Mouse (Mus musculus): ENCODE measurements around the gene Smad3. TPM values are rescaled to one million over a fixed set of nuclear protein-coding genes. Genes with fewer than 3 reads are reported as not detected.
A peak's percentile ranks its signal among the peaks of the same experiment; 100 is the strongest.

The Smad3 gene
- polyA plus RNA-seq, 1 experiment, result 6.3 TPM

DNA sequence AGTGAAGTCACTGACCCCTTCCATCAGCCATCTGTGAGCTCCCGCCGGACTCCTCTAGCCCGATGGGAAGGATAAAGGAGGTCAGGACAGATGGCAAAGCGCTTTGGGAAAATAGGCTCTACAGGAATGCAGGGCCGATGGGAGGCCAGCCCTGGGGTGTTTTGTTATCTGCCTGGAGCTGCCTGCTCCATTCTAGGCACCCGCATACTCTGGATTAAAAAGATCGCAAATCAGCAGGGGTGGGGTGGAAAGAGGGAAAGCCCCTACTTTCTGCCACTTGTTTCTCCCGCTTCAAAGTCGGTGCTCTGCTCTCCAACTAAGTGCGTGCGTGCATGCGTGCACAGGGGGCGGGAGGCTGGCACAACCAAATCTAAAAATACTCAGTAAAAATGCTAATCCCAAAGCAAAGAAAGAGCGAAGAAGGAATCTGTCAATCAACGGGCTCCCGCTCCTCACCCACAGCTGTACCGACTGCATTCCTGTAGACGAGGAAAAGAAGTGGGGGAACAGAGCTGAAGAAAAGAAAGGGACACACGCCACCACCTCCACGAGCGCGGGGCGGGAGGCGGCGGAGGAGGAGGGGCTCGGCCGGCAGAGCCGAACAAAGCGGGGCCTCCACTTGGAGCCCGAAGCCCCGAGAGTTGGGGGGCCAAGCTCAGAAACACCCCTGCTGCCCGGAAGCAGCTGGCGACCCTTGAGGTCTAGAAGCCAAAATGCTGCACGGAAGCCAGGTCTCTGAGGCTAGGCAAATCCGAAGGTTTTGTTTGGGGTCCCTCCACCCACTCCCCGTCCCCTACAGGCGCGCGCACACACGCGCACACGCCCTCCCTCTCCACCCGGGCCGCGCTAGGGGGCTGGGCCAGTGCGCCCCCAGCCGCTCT, 973 bp downstream of the Smad3 start:
- peaks cover 13% of the 10 kb centered on the region for H3K79me3 ChIP-seq (ENCODE audit: low read depth)
- H3K27me3 ChIP-seq (ENCODE audit: control insufficient read depth, insufficient read depth, insufficient read length), result no peaks in the 10 kb centered on the region
- H3ac ChIP-seq (ENCODE audit: control insufficient read depth, insufficient read length, low read depth), result peak overlapping the region; percentile 96
- H3K4me3 ChIP-seq (ENCODE audit: insufficient read depth, poor library complexity, severe bottlenecking), result peak overlapping the region; percentile 59
- TF ChIP-seq FOSL1 (IDR thresholded peaks at IDR 0.05; ENCODE audit: insufficient read depth, low read length, poor library complexity, severe bottlenecking) (no peak), CEBPB (IDR thresholded peaks at IDR 0.05; ENCODE audit: low read depth) (no peak), MYOG (IDR thresholded peaks at IDR 0.05; ENCODE audit: control insufficient read depth, extremely low read depth, insufficient read length) (no peak)
- H3K79me2 ChIP-seq (ENCODE audit: control insufficient read depth, insufficient read depth), result peaks cover 54% of the 10 kb centered on the region
- H3K36me3 ChIP-seq (ENCODE audit: control insufficient read depth, insufficient read depth), result no peaks in the 10 kb centered on the region

DNA sequence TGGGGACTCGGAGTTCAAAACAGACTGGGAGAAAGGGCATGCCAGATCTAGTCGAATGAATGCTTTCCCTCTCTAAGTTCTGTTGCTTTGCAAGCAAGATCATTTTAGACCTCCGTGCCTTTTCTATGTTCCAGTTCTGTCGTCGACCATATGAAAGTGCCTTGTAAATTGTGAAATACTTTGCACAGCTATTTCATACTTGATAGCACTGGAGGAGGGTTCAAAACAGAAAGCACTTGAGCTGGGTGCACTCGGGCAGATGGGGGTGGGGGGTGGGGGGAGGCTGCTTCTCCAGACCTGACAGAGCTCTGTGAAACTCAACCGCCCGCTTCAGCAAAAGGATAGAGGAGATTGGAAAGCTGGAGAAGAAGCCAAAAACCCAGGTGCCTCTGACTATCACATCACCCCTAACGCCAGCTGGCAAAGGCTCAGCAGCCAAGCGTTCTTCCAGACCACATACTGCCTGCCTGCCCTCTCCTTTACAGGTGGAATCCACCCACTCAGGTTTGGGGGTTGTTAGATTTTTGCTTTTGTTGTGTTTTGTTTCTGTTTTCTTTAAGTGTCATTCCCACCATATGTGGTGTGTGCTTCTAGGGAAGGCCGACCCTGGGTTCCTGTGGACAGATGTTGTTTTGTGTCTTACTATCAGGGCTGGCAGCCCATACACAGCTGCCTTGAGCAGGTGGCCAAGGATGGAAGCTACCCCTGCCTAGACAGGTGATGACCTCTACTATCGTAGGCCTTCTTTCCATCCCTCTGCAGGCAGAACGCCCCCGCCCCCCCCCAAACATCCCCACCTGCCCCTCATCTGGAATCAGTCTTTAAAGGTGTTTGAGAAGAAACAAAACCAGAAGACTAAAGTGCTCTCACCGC, 1.9 kb downstream of the Smad3 start:
- H3K27me3 ChIP-seq (ENCODE audit: control insufficient read depth, insufficient read depth, insufficient read length), result no peaks in the 10 kb centered on the region
- peaks cover 60% of the 10 kb centered on the region for H3K79me2 ChIP-seq (ENCODE audit: control insufficient read depth, insufficient read depth)
- H3K79me3 ChIP-seq (ENCODE audit: low read depth), result peaks cover 13% of the 10 kb centered on the region
- TF ChIP-seq CEBPB (IDR thresholded peaks at IDR 0.05; ENCODE audit: low read depth) (no peak), CTCF (IDR thresholded peaks at IDR 0.05; ENCODE audit: control insufficient read depth, insufficient read depth, insufficient read length) (no peak), MYOD1 (IDR thresholded peaks at IDR 0.05; ENCODE audit: control insufficient read depth, insufficient read length, low read depth) (no peak), MAX (IDR thresholded peaks at IDR 0.05) (no peak), FOSL1 (IDR thresholded peaks at IDR 0.05; ENCODE audit: insufficient read depth, low read length, poor library complexity, severe bottlenecking) (no peak), MYOG (IDR thresholded peaks at IDR 0.05; ENCODE audit: control insufficient read depth, extremely low read depth, insufficient read length) (no peak), USF1 (IDR thresholded peaks at IDR 0.05; ENCODE audit: low read depth) (no peak)
- H3K36me3 ChIP-seq (ENCODE audit: control insufficient read depth, insufficient read depth), result no peaks in the 10 kb centered on the region
- no peak overlapping the region for H3ac ChIP-seq (ENCODE audit: control insufficient read depth, insufficient read length, low read depth)
- peak overlapping the region; percentile 59 for H3K4me3 ChIP-seq (ENCODE audit: insufficient read depth, poor library complexity, severe bottlenecking)

DNA sequence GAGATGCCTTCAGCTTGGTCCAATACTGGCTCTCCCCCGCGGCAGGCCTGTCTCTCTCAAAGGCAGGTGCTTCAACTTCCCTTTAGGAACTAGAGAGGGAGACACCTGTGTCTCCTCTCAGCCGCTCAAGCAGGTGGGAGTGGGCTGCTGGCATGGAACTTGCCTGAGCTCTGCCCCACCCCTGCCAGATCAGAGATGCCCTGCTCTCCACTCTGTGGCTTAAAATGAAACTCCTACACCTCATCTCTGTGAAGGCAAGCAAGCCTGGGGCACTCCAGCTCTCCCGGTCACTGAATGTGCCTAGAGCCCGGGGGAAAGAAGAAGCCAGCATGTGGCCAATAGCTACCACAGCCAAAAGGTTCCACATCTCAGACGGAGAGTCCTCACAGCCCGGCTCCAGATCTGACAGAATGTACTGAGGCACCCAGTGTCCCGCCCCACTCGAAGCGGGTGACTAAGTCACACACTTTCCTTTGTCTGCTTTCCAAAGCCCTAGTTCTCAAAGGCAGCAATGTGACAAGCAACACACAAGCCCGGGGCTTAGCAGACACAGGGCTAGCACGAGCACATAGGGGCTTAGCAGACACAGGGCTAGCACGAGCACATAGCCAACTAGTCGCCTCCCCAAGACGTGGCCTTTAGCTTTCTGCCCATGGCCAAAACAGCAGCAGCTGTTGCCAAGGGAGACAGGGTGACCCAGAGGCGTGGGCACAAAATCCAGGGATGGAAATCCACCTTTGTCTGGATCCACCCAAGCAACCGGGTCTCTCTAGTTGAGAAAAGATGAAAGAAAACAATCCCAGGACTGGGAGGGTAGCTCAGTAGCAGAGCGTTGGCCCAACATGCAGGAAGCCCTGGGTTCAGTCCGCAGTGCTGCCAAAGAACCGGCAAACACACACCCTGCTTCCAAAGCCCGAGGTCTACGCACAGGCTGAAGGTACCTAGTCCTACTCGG, 3.0 kb downstream of the Smad3 start:
- Histone ChIP-seq H3K36me3 (ENCODE audit: control insufficient read depth, insufficient read depth) (no peaks in the 10 kb centered on the region), H3ac (ENCODE audit: control insufficient read depth, insufficient read length, low read depth) (no peak overlapping the region), H3K79me3 (ENCODE audit: low read depth) (peaks cover 13% of the 10 kb centered on the region), H3K79me2 (ENCODE audit: control insufficient read depth, insufficient read depth) (peaks cover 60% of the 10 kb centered on the region), H3K27me3 (ENCODE audit: control insufficient read depth, insufficient read depth, insufficient read length) (no peaks in the 10 kb centered on the region), H3K4me3 (ENCODE audit: insufficient read depth, poor library complexity, severe bottlenecking) (no peak overlapping the region)
- TF ChIP-seq MAX (IDR thresholded peaks at IDR 0.05), result no peak
- no peak for TF ChIP-seq MYOG (IDR thresholded peaks at IDR 0.05; ENCODE audit: control insufficient read depth, extremely low read depth, insufficient read length)
- no peak for TF ChIP-seq CTCF (IDR thresholded peaks at IDR 0.05; ENCODE audit: control insufficient read depth, insufficient read depth, insufficient read length)
- no peak for TF ChIP-seq FOSL1 (IDR thresholded peaks at IDR 0.05; ENCODE audit: insufficient read depth, low read length, poor library complexity, severe bottlenecking)
- no peak for TF ChIP-seq CEBPB (IDR thresholded peaks at IDR 0.05; ENCODE audit: low read depth)
- no peak for TF ChIP-seq MYOD1 (IDR thresholded peaks at IDR 0.05; ENCODE audit: control insufficient read depth, insufficient read length, low read depth)
- TF ChIP-seq USF1 (IDR thresholded peaks at IDR 0.05; ENCODE audit: low read depth), result no peak

DNA sequence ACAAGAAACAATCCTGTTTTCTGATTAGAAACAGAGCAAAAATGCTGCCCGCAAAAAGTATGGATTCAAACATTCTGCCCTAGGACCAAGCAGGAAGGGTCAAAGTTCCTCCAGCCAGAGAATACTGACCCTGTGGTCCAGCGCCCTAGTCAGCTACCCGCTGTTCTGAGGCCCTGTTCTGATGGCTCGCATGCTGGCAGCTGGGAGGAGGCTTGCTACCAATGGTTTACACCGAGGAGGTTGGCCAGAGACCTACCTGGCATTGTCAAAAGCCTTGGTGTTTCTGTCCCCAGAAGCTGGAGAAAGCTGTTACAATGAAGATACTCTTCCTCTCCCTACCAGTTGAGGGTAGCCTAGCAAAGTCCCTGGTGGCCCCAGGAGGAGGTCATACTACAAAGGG, 3.8 kb downstream of the Smad3 start:
- no peak overlapping the region for H3ac ChIP-seq (ENCODE audit: control insufficient read depth, insufficient read length, low read depth)
- H3K79me3 ChIP-seq (ENCODE audit: low read depth), result peaks cover 13% of the 10 kb centered on the region
- H3K4me3 ChIP-seq (ENCODE audit: insufficient read depth, poor library complexity, severe bottlenecking), result no peak overlapping the region
- peaks cover 60% of the 10 kb centered on the region for H3K79me2 ChIP-seq (ENCODE audit: control insufficient read depth, insufficient read depth)
- H3K27me3 ChIP-seq (ENCODE audit: control insufficient read depth, insufficient read depth, insufficient read length), result no peaks in the 10 kb centered on the region
- H3K36me3 ChIP-seq (ENCODE audit: control insufficient read depth, insufficient read depth), result no peaks in the 10 kb centered on the region
- TF ChIP-seq MYOD1 (IDR thresholded peaks at IDR 0.05; ENCODE audit: control insufficient read depth, insufficient read length, low read depth) (no peak), MAX (IDR thresholded peaks at IDR 0.05) (no peak), CTCF (IDR thresholded peaks at IDR 0.05; ENCODE audit: control insufficient read depth, insufficient read depth, insufficient read length) (no peak), CEBPB (IDR thresholded peaks at IDR 0.05; ENCODE audit: low read depth) (no peak), USF1 (IDR thresholded peaks at IDR 0.05; ENCODE audit: low read depth) (no peak), FOSL1 (IDR thresholded peaks at IDR 0.05; ENCODE audit: insufficient read depth, low read length, poor library complexity, severe bottlenecking) (no peak), MYOG (IDR thresholded peaks at IDR 0.05; ENCODE audit: control insufficient read depth, extremely low read depth, insufficient read length) (no peak)

DNA sequence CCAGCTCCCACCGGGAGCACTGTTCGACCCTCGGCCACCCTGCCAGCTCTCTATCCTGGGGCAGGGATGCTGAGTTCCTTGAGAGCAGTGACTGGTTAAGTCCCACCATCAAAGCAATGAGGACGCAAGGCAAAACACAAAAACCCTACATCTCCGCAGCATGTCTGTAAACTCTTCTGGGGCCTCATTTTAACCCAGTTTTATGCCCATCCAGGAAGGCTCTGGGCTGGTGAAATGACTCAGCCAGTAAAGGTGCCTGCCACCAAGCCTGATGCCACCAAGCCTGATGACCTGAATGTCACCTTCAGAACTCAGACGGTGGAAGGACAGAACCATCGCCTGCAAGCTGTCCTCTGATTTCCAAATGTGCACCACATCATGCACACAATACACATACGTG, 4.4 kb downstream of the Smad3 start:
- H3K79me2 ChIP-seq (ENCODE audit: control insufficient read depth, insufficient read depth), result peaks cover 60% of the 10 kb centered on the region
- TF ChIP-seq USF1 (IDR thresholded peaks at IDR 0.05; ENCODE audit: low read depth) (no peak), MAX (IDR thresholded peaks at IDR 0.05) (no peak), CEBPB (IDR thresholded peaks at IDR 0.05; ENCODE audit: low read depth) (no peak), CTCF (IDR thresholded peaks at IDR 0.05; ENCODE audit: control insufficient read depth, insufficient read depth, insufficient read length) (no peak), MYOG (IDR thresholded peaks at IDR 0.05; ENCODE audit: control insufficient read depth, extremely low read depth, insufficient read length) (no peak), MYOD1 (IDR thresholded peaks at IDR 0.05; ENCODE audit: control insufficient read depth, insufficient read length, low read depth) (no peak)
- H3K79me3 ChIP-seq (ENCODE audit: low read depth), result peaks cover 14% of the 10 kb centered on the region
- H3K27me3 ChIP-seq (ENCODE audit: control insufficient read depth, insufficient read depth, insufficient read length), result no peaks in the 10 kb centered on the region
- no peaks in the 10 kb centered on the region for H3K36me3 ChIP-seq (ENCODE audit: control insufficient read depth, insufficient read depth)
- H3K4me3 ChIP-seq (ENCODE audit: insufficient read depth, poor library complexity, severe bottlenecking), result no peak overlapping the region
- no peak overlapping the region for H3ac ChIP-seq (ENCODE audit: control insufficient read depth, insufficient read length, low read depth)
